In the genomic region with DNA sequence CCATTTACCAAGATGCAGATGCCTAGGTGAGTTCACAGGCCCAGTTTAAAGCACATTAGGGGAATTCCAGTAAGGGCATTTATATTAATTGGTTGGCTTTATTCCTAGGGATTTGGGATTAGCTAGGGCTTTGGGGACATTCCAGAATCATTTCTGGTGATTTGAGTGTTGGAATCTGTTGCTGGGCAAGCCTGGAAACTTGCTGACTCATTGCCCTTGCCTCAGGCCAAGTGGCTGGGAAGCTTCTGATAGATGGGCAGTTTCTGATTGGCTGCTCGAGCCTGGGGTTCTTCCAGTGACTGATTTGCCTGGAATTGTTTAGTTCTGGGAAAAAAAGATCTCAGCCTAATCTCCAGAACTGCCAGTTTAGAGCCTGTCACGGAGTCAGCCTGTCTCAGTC, we compare ENCODE assay signal across 9 mouse cellular contexts. TPM values are rescaled to one million over a fixed set of nuclear protein-coding genes. Genes with fewer than 3 reads are reported as not detected.
DNase-seq lines count a peak whose midpoint lies in the region; ATAC-seq lines count a peak whose summit lies in the region.
"Had no signal": no experiment of that assay in that cellular context is flagged by ENCODE, and none has a peak within 500 bp of the region (broad histone marks: within the 10 kb centered on the region; RNA-seq: fewer than 3 reads in every experiment).

No protein-coding gene starts in this region.

- peak; percentile 1 for DNase-seq in lung, postnatal 10 days
- no peak for DNase-seq in lung, postnatal 4 days
- peak; percentile 28 for DNase-seq in WW6 (ENCODE audit: low read depth, low spot score)
- peak; percentile 0 for DNase-seq in embryo, embryonic 11 days
- peak; percentile 5 for DNase-seq in lung, postnatal 36 days
- DNase-seq in ovary, postnatal 10 days (ENCODE audit: low spot score) = no peak
- DNase-seq: cerebellum, adult 11 months; thymus, adult 2 months had no signal

- no peak for ATAC-seq in erythroblast, adult 5-6 weeks (replicated peaks; ENCODE audit: low FRiP score, poor library complexity, severe bottlenecking)

RNA-seq across cellular contexts. Expression of a gene that starts 20.1 kb away (rescaled TPM):
- total RNA-seq in erythroblast, adult 5-6 weeks (2015; ENCODE audit: low replicate concordance) = 166 and 175 TPM in 2 replicates
- 318 and 428 TPM in 2 replicates for total RNA-seq in erythroblast, adult 5-6 weeks (2017; ENCODE audit: low replicate concordance)

Comparison
In these comparisons a context has a peak if more than half of its experiments do, and no peak if none do; other contexts are left out.
1. DNase-seq: peak in lung, postnatal 10 days (single experiment), WW6 (single experiment), embryo, embryonic 11 days (single experiment) and lung, postnatal 36 days (single experiment); none in lung, postnatal 4 days (0 of 2) and ovary, postnatal 10 days (single experiment).